Mouse (Mus musculus) kidney, adult 2 months (tissue): ENCODE data around the gene Hsph1. TPM values are rescaled to one million over a fixed set of nuclear protein-coding genes. Genes with fewer than 3 reads are reported as not detected.

ENCODE experiments used
- DNase-seq: peaks from one replicate; pipeline ENCODE4 v3.0.0; 2021
- H3K27ac ChIP-seq: fragments of 200-500 bp; 2 replicates; pipeline ENCODE4 v1.5.1; 2012; ENCODE audit warnings: low read depth, low read length, control low read depth, inconsistent platforms; ENCODE audit not compliant: insufficient read depth
- H3K27me3 ChIP-seq: fragments of 200-500 bp; replicated peaks from 2 replicates; pipeline ENCODE4 v1.6.1; 2012; ENCODE audit warnings: mild to moderate bottlenecking, moderate library complexity, low read length, inconsistent platforms; ENCODE audit not compliant: control insufficient read depth, insufficient read depth
- H3K36me3 ChIP-seq: fragments of 200-500 bp; 2 replicates; pipeline ENCODE4 v1.6.1; 2012; ENCODE audit warnings: mild to moderate bottlenecking, moderate library complexity, low read length, inconsistent platforms; ENCODE audit not compliant: control insufficient read depth, insufficient read depth
- H3K4me1 ChIP-seq: fragments of 200-500 bp; 2 replicates; pipeline ENCODE4 v1.6.1; 2011; ENCODE audit warnings: low read length; ENCODE audit not compliant: control insufficient read depth, insufficient read depth
- H3K4me3 ChIP-seq: fragments of 200-500 bp; 2 replicates; pipeline ENCODE4 v1.5.1; 2011; ENCODE audit warnings: mild to moderate bottlenecking, low read depth, low read length, control low read depth; ENCODE audit not compliant: insufficient read depth
- CTCF ChIP-seq: fragments of 200-500 bp; conservative IDR thresholded peaks from 2 replicates; pipeline ENCODE4 v1.5.1; 2011; ENCODE audit warnings: low read depth, mild to moderate bottlenecking, control low read depth, low read length, moderate library complexity, mixed read lengths; ENCODE audit not compliant: insufficient read depth, insufficient read length
- POLR2A ChIP-seq: fragments of 200-500 bp; IDR thresholded peaks from one replicate; pipeline ENCODE4 v1.6.1; 2011; ENCODE audit warnings: low read depth, low read length, control low read depth
- WGBS: fragments of 180-500 bp; shearing (Covaris S2); methylation state at CpG from one replicate; pipeline ENCODE4 v1.1.7; 2018; 5-methylcytosine and 5-hydroxymethylcytosine counted together
- polyA plus RNA-seq: library from polyadenylated mRNA; depleted of rRNA; stranded (reverse); fragments of >200 nt; gene quantifications from 2 replicates; pipeline ENCODE4 v1.2.3, GENCODE M21; 2012

Gene Hsph1
- polyA plus RNA-seq, 1 experiment = 24.0 TPM

GRCm38 (mm10) chr5:149622152-149622551, 14.0 kb downstream of the Hsph1 start:
- Histone ChIP-seq H3K27ac (peak overlapping the region; percentile 76), H3K4me3 (no peak overlapping the region), H3K27me3 (no peaks in the 10 kb centered on the region), H3K36me3 (peaks cover 27% of the 10 kb centered on the region), H3K4me1 (peaks cover 27% of the 10 kb centered on the region)
- DNase-seq = peak; percentile 42
- 30% methylated on average over 7 of the region's 7 CpGs for WGBS
- TF ChIP-seq CTCF (no peak), POLR2A (no peak)

GRCm38 (mm10) chr5:149617776-149618425, 18.3 kb downstream of the Hsph1 start:
- no peak for DNase-seq
- TF ChIP-seq CTCF (no peak), POLR2A (no peak)
- Histone ChIP-seq H3K27ac (0 out of 2 replicates have a peak overlapping the region, but pooled peaks have one; percentile 1), H3K4me1 (peaks cover 20% of the 10 kb centered on the region), H3K36me3 (peaks cover 15% of the 10 kb centered on the region), H3K4me3 (no peak overlapping the region), H3K27me3 (no peaks in the 10 kb centered on the region)
- 76% methylated on average over 6 of the region's 6 CpGs for WGBS

DNA sequence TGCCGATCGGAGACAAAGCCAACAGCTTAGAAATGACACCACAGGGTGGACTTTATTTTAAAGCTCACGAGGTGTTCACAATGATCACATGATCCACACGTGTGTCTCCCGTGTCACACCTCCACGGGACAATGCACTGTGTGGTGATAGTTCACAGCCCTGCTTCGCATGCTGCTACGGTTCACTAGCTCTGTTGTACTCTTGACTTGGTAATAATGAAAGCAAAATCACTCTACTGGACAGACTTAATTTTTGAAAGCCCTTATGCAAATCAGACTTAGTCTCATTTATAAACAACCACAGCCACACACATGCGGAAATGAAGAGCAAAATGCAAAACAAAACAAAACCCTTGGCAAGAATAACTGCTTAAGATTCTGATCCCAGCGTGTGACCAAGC, 19.4 kb downstream of the Hsph1 start:
- Histone ChIP-seq H3K4me3 (no peak overlapping the region), H3K27me3 (no peaks in the 10 kb centered on the region), H3K4me1 (peaks cover 17% of the 10 kb centered on the region), H3K36me3 (peaks cover 15% of the 10 kb centered on the region), H3K27ac (peak overlapping the region; percentile 79)
- 40% methylated on average over 10 of the region's 10 CpGs for WGBS
- no peak for TF ChIP-seq CTCF
- TF ChIP-seq POLR2A = no peak
- peak; percentile 84 for DNase-seq

DNA sequence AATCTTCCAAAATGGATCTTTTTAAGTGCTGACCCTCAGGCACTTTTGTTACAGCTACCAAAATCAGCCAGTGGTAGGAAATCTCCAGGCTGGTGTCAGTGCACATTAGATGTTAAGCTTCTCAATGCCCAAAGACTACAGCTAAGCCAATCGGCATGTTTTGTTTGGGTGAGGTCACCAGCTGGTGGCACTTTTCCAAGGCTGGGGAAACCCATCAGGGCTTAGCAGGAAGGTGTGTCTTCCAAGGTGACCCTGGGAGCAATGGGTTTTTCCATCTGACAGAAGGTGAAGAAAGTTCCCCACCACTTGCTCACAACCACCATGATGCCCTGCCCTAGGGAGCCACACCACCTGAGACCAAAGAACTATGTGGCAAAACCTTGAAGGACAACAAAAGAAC, 20.0 kb downstream of the Hsph1 start:
- TF ChIP-seq POLR2A = no peak
- no peak for TF ChIP-seq CTCF
- peaks cover 15% of the 10 kb centered on the region for H3K36me3 ChIP-seq
- peak; percentile 70 for DNase-seq
- peak overlapping the region; percentile 79; the same call in 1 of the 2 replicates for H3K27ac ChIP-seq
- 45% methylated on average over 1 of the region's 1 CpGs for WGBS
- H3K27me3 ChIP-seq = no peaks in the 10 kb centered on the region
- H3K4me1 ChIP-seq = peaks cover 15% of the 10 kb centered on the region; the same call in 1 of the 2 replicates
- H3K4me3 ChIP-seq = no peak overlapping the region

- DNase-seq = no peak
- H3K4me1 ChIP-seq = peaks cover 15% of the 10 kb centered on the region; the same call in 1 of the 2 replicates
- H3K27ac ChIP-seq = no peak overlapping the region
- TF ChIP-seq POLR2A = no peak
- TF ChIP-seq CTCF = no peak
- no peaks in the 10 kb centered on the region for H3K27me3 ChIP-seq
- H3K36me3 ChIP-seq = peaks cover 1% of the 10 kb centered on the region
- no peak overlapping the region for H3K4me3 ChIP-seq
- WGBS = 76% methylated on average over 10 of the region's 10 CpGs
Observed at GRCm38 (mm10) chr5:149612740-149613139, 23.4 kb downstream of the Hsph1 start.

DNA sequence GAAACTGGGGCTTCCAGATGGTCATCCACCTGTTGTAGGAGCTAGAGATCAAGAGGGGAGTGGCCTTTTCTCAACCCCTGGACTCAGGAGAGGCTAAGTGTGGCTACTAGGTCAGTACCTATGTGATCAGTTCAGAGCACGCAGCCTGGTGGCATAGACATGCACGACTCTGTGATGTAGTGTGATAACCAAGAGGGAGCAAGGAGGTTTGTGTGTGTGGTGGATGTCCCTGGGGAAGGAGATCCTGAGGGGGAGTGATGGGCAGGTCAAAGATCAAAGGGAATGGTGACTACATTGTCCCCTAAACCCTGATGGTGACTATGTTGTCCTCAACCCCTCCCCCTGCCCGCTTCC, 24.0 kb downstream of the Hsph1 start:
- DNase-seq = no peak
- Histone ChIP-seq H3K36me3 (no peaks in the 10 kb centered on the region), H3K4me3 (no peak overlapping the region), H3K27me3 (no peaks in the 10 kb centered on the region), H3K4me1 (peaks cover 15% of the 10 kb centered on the region; the same call in 1 of the 2 replicates), H3K27ac (no peak overlapping the region)
- WGBS = 82% methylated on average over 3 of the region's 3 CpGs
- TF ChIP-seq CTCF (no peak), POLR2A (no peak)

DNA sequence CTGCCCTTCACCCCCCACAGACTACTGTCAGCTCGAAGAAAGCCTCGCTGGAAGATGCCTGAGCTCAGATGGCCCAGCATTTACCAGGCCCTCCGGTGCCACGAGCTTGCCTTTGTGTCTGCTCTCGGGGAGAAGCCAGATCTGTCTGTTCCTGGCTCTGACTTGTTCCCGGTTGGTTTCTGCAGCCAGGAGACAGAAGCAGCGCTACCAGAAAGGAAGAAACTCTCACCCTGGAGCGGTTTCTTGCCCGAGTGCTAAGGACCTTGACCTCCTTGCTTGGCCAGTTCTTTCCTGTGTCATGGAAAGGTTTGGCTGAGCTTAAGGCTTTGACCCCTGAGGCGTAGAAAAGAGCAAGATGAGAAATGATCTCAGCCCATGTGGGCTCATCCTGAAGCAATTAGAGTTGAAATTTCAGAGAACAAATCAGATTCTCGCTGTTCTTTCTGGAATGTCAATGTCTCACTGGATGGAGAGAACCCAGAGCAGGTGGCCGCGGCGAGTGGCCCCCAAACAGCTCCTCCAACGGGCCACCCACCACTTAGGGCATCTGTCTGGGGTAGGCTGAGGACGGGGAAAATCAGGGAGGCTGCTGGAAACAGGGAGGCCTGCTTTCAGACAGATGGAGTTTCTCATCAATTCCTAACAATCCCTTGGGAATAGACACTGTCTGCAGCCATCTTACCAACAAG, 24.6 kb downstream of the Hsph1 start:
- H3K36me3 ChIP-seq = no peaks in the 10 kb centered on the region
- peaks cover 13% of the 10 kb centered on the region; the same call in 1 of the 2 replicates for H3K4me1 ChIP-seq
- 38% methylated on average over 16 of the region's 16 CpGs for WGBS
- peak; percentile 83 for DNase-seq
- H3K27me3 ChIP-seq = no peaks in the 10 kb centered on the region
- TF ChIP-seq CTCF (no peak), POLR2A (no peak)
- no peak overlapping the region for H3K4me3 ChIP-seq
- peak overlapping the region; percentile 53; the same call in 1 of the 2 replicates for H3K27ac ChIP-seq
